Mouse (Mus musculus): ENCODE data around the gene Gm10273.

DNA sequence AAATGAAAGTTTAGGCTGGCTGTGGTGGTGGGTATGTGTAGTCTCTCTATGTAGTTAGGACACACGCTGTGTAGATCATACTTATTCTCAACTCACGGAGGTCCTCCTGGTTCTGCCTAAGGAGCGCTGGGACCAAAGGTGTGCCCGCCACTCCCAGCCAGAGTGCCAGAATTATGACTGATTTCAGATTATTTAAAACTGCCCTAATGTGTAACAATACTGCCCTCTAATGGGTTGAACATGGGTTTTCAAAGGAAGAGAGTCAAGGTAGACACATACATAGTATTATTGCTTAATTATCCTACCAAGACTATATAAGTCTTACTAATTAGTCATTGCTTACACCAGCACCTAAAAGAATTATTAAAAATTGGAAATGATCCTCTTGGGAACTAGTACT, 36.7 kb upstream of the Gm10273 start:
- 0 out of 2 replicates have a peak, but pooled peaks have one; percentile 14 for TF ChIP-seq CTCF (IDR thresholded peaks at IDR 0.05; ENCODE audit: extremely low read depth, insufficient read depth, low read length)
- no peak for TF ChIP-seq POLR2A (IDR thresholded peaks at IDR 0.05; ENCODE audit: extremely low read depth, insufficient read depth, low read length)

Data from cortical plate, adult 2 months (tissue).